Mouse (Mus musculus) neural tube, embryonic 10.5 days (tissue): ENCODE results near the gene Zfp36.
"Not testable (repeated sequence)": the region's sequence is repeated elsewhere in the genome, so short reads cannot be mapped to it uniquely, and the experiment has no call there.

ENCODE experiments used
- DNase-seq: peaks from one replicate; pipeline ENCODE4 v3.0.0-alpha.2; 2017; ENCODE audit warnings: low spot score; ENCODE audit errors: extremely low spot score

Zfp36 gene

GRCm38 (mm10) chr7:28380237-28381016, at the start of gene Zfp36:
Zfp36 (minus strand) TSS chr7:28380253.
- DNase-seq: no peak

GRCm38 (mm10) chr7:28427738-28428137, 47.7 kb upstream of the Zfp36 start:
- DNase-seq: no peak

GRCm38 (mm10) chr7:28423018-28423417, 43.0 kb upstream of the Zfp36 start:
- DNase-seq: no peak

GRCm38 (mm10) chr7:28419416-28419815, 39.4 kb upstream of the Zfp36 start:
- no peak for DNase-seq

- no peak for DNase-seq
These were observed 38.1 kb upstream of the Zfp36 start for GRCm38 (mm10) chr7:28418096-28418670.

- DNase-seq: no peak
These were observed 37.3 kb upstream of the Zfp36 start for GRCm38 (mm10) chr7:28417368-28417767.

- DNase-seq: no peak
These were observed 32.8 kb upstream of the Zfp36 start for GRCm38 (mm10) chr7:28412826-28413225.

GRCm38 (mm10) chr7:28410841-28411475, 30.9 kb upstream of the Zfp36 start:
- no peak for DNase-seq

GRCm38 (mm10) chr7:28401942-28402341, 21.9 kb upstream of the Zfp36 start:
- DNase-seq: no peak

- no peak for DNase-seq
These were observed 21.0 kb upstream of the Zfp36 start for GRCm38 (mm10) chr7:28401030-28401429.

GRCm38 (mm10) chr7:28398696-28399340, 18.8 kb upstream of the Zfp36 start:
- no peak for DNase-seq

- no peak for DNase-seq
These were observed 17.9 kb upstream of the Zfp36 start for GRCm38 (mm10) chr7:28398000-28398399.

GRCm38 (mm10) chr7:28395425-28395824, 15.4 kb upstream of the Zfp36 start:
- no peak for DNase-seq

GRCm38 (mm10) chr7:28393272-28393951, 13.4 kb upstream of the Zfp36 start:
- no peak for DNase-seq

- peak; percentile 90 for DNase-seq
These were observed 12.6 kb upstream of the Zfp36 start, which contains the start of the genes Med29 and Paf1 for GRCm38 (mm10) chr7:28392429-28393271. Med29 (minus strand) TSS chr7:28392708. Paf1 (plus strand) TSS chr7:28392951.

- no peak for DNase-seq
These were observed 10.3 kb upstream of the Zfp36 start for GRCm38 (mm10) chr7:28390331-28390730.

GRCm38 (mm10) chr7:28387384-28387783, 7.3 kb upstream of the Zfp36 start:
- DNase-seq: not testable (repeated sequence)

GRCm38 (mm10) chr7:28386877-28387276, 6.8 kb upstream of the Zfp36 start:
- not testable (repeated sequence) for DNase-seq

GRCm38 (mm10) chr7:28386462-28386861, 6.4 kb upstream of the Zfp36 start:
- peak; percentile 83 for DNase-seq

- no peak for DNase-seq
These were observed 6.0 kb upstream of the Zfp36 start for GRCm38 (mm10) chr7:28386007-28386406.
